Mouse (Mus musculus) thymus, postnatal 10 days (tissue): ENCODE data around the gene Parp9.
"Not testable (repeated sequence)": the region's sequence is repeated elsewhere in the genome, so short reads cannot be mapped to it uniquely, and the experiment has no call there.

Experiments
- DNase-seq, 2 experiments: peaks; one replicate each; pipeline ENCODE4 v3.0.0; 2021; ENCODE audit warnings: low spot score in 2 of 2

Gene Parp9

GRCm38 (mm10) chr16:35993316-35993715 lies 55.0 kb downstream of the Parp9 start:
- no peak for DNase-seq

DNA sequence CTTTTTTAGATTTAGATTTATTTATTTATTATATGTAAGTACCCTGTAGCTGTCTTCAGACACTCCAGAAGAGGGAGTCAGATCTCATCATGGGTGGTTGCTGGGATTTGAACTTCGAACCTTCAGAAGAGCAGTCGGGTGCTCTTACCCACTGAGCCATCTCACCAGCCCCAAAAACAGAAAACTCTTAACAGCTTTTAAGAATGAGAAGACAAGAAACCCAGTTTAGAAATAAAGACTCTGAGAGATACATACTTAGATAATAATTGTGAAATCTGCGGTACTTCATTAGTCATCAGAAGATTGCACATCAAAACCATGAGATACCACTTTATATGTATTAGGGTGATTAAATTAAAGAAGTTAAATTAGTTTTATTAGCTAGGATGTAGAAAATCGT lies 60.6 kb downstream of the Parp9 start:
- not testable (repeated sequence) for DNase-seq

- DNase-seq: no peak
Measured at GRCm38 (mm10) chr16:36008396-36008795, 70.1 kb downstream of the Parp9 start.

DNA sequence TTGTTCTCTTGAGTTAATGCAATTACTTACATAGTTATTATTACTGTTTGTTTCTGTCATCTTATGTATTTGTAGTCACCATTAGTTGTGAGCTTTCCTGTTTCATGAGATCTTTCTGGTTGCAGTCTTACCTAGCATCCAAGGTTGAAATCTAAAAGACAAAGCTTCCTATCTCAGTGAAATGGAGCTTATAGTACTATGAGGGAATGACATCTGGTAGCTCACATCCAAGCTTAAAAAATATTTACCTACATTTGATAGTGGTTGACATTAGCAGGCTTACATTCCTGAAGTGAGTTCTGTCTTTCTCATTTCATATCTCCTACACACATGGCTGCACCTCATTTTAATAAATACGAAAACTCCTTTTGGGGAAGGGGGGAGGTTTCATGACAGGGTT lies 78.1 kb downstream of the Parp9 start:
- no peak for DNase-seq
